Mouse (Mus musculus) heart, postnatal 0 days (tissue): ENCODE measurements around the gene Hoxb9.

Experiments
- CTCF ChIP-seq: IDR thresholded peaks from 2 replicates; pipeline ENCODE4 v1.5.1; 2016; ENCODE audit warnings: antibody characterized with exemption, control low read depth, low read depth
- EP300 ChIP-seq: IDR thresholded peaks from 2 replicates; pipeline ENCODE4 v1.6.1; 2016; ENCODE audit warnings: antibody characterized with exemption, low read depth

GRCm38 (mm10) chr11:96260310-96260970 lies 10.8 kb upstream of the Hoxb9 start:
- no peak for TF ChIP-seq CTCF
- no peak for TF ChIP-seq EP300
